Mouse (Mus musculus) myocyte (in vitro differentiated cells): ENCODE results near the gene Lrrc20. TPM values are rescaled to one million over a fixed set of nuclear protein-coding genes. Genes with fewer than 3 reads are reported as not detected.

Source experiments
- H3K27me3 ChIP-seq: one replicate; pipeline ENCODE4 v1.6.1; 2011; ENCODE audit not compliant: control insufficient read depth, insufficient read depth, insufficient read length
- H3K36me3 ChIP-seq: one replicate; pipeline ENCODE4 v1.6.1; 2011; ENCODE audit not compliant: control insufficient read depth, insufficient read depth
- H3K4me2 ChIP-seq: one replicate; pipeline ENCODE4 v1.6.1; 2011; ENCODE audit warnings: low read depth, control low read depth
- H3K4me3 ChIP-seq: one replicate; pipeline ENCODE4 v1.5.1; 2011; ENCODE audit warnings: mild to moderate bottlenecking, control low read depth, moderate library complexity
- H3K79me2 ChIP-seq: one replicate; pipeline ENCODE4 v1.6.1; 2011; ENCODE audit not compliant: control insufficient read depth, insufficient read depth
- H3ac ChIP-seq: one replicate; pipeline ENCODE4 v1.6.1; 2011; ENCODE audit not compliant: control insufficient read depth, insufficient read length
- CEBPB ChIP-seq: IDR thresholded peaks from 2 replicates; pipeline ENCODE4 v1.6.1; 2011; ENCODE audit warnings: mild to moderate bottlenecking, moderate library complexity; ENCODE audit not compliant: poor library complexity, insufficient read depth, severe bottlenecking
- E2F4 ChIP-seq: IDR thresholded peaks from one replicate; pipeline ENCODE4 v1.6.1; 2011; ENCODE audit warnings: mild to moderate bottlenecking, control low read depth, moderate library complexity; ENCODE audit not compliant: insufficient read depth
- MAX ChIP-seq: IDR thresholded peaks from one replicate; pipeline ENCODE4 v1.6.1; 2011; ENCODE audit warnings: low read depth, mild to moderate bottlenecking, control low read depth
- MYOD1 ChIP-seq, 3 experiments: IDR thresholded peaks; one replicate each; pipeline ENCODE4 v1.6.1; 2011; ENCODE audit warnings: control low read depth in 2 of 3, low read depth in 2 of 3, mild to moderate bottlenecking in 2 of 3, moderate library complexity in 1 of 3; ENCODE audit not compliant: insufficient read length in 2 of 3, control insufficient read depth in 1 of 3
- MYOG ChIP-seq, 3 experiments: IDR thresholded peaks; one replicate each; pipeline ENCODE4 v1.6.1; 2011; ENCODE audit warnings: control low read depth in 2 of 3, low read depth in 2 of 3, mild to moderate bottlenecking in 2 of 3; ENCODE audit not compliant: insufficient read length in 2 of 3, control insufficient read depth in 1 of 3, insufficient read depth in 1 of 3
- POLR2A ChIP-seq: IDR thresholded peaks from one replicate; pipeline ENCODE4 v1.6.1; 2011; ENCODE audit warnings: low read depth, mild to moderate bottlenecking, control low read depth, moderate library complexity; ENCODE audit not compliant: insufficient read length
- POLR2AphosphoS2 ChIP-seq: IDR thresholded peaks from one replicate; pipeline ENCODE4 v1.6.1; 2011; ENCODE audit warnings: low read depth, control low read depth; ENCODE audit not compliant: insufficient read length
- REST ChIP-seq: IDR thresholded peaks from one replicate; pipeline ENCODE4 v1.6.1; 2011; ENCODE audit warnings: mild to moderate bottlenecking, control low read depth, moderate library complexity; ENCODE audit not compliant: insufficient read depth, insufficient read length
- SRF ChIP-seq: IDR thresholded peaks from one replicate; pipeline ENCODE4 v1.6.1; 2011; ENCODE audit warnings: low read depth; ENCODE audit not compliant: control insufficient read depth, insufficient read length
- TCF12 ChIP-seq: IDR thresholded peaks from one replicate; pipeline ENCODE4 v1.6.1; 2011; ENCODE audit warnings: mild to moderate bottlenecking, control low read depth; ENCODE audit not compliant: poor library complexity, insufficient read depth, severe bottlenecking
- TCF3 ChIP-seq: IDR thresholded peaks from one replicate; pipeline ENCODE4 v1.6.1; 2011; ENCODE audit warnings: low read depth, control low read depth; ENCODE audit not compliant: insufficient read length
- USF1 ChIP-seq: IDR thresholded peaks from one replicate; pipeline ENCODE4 v1.6.1; 2011; ENCODE audit warnings: low read depth, mild to moderate bottlenecking, control low read depth, moderate library complexity
- polyA plus RNA-seq: library from polyadenylated mRNA; unstranded; fragments of >200 nt; fragmentation: generic; extraction: Trizol; gene quantifications from one replicate; pipeline ENCODE4 v1.2.1, GENCODE M21; 2012; ENCODE audit warnings: missing spikeins

Lrrc20 gene
- polyA plus RNA-seq, 1 experiment: 20.4 TPM

GRCm38 (mm10) chr10:61627195-61627937, 151.8 kb downstream of the Lrrc20 start:
- Histone ChIP-seq H3ac (no peak overlapping the region), H3K79me2 (no peaks in the 10 kb centered on the region), H3K27me3 (peaks cover 5% of the 10 kb centered on the region), H3K4me3 (no peak overlapping the region), H3K4me2 (no peak overlapping the region), H3K36me3 (no peaks in the 10 kb centered on the region)
- no peak for TF ChIP-seq USF1
- no peak for TF ChIP-seq TCF3
- no peak for TF ChIP-seq MYOD1 (IDR thresholded peaks at IDR 0.05; ENCODE audit: control insufficient read depth in 1 of 3, insufficient read length in 2 of 3, low read depth in 2 of 3)
- TF ChIP-seq MAX: no peak
- TF ChIP-seq REST: no peak
- TF ChIP-seq CEBPB: no peak
- no peak for TF ChIP-seq MYOG (IDR thresholded peaks at IDR 0.05; ENCODE audit: control insufficient read depth in 1 of 3, insufficient read depth in 1 of 3, insufficient read length in 2 of 3, low read depth in 2 of 3)
- TF ChIP-seq E2F4: no peak
- TF ChIP-seq SRF: no peak
- TF ChIP-seq POLR2A: no peak
- no peak for TF ChIP-seq POLR2AphosphoS2
- no peak for TF ChIP-seq TCF12

- Histone ChIP-seq H3ac (no peak overlapping the region), H3K36me3 (no peaks in the 10 kb centered on the region), H3K79me2 (no peaks in the 10 kb centered on the region), H3K27me3 (peaks cover 5% of the 10 kb centered on the region), H3K4me3 (no peak overlapping the region), H3K4me2 (no peak overlapping the region)
- no peak for TF ChIP-seq MYOG (IDR thresholded peaks at IDR 0.05; ENCODE audit: control insufficient read depth in 1 of 3, insufficient read depth in 1 of 3, insufficient read length in 2 of 3, low read depth in 2 of 3)
- TF ChIP-seq CEBPB: no peak
- no peak for TF ChIP-seq POLR2A
- no peak for TF ChIP-seq MAX
- no peak for TF ChIP-seq MYOD1 (IDR thresholded peaks at IDR 0.05; ENCODE audit: control insufficient read depth in 1 of 3, insufficient read length in 2 of 3, low read depth in 2 of 3)
- TF ChIP-seq USF1: no peak
- TF ChIP-seq SRF: no peak
- TF ChIP-seq TCF12: no peak
- TF ChIP-seq E2F4: no peak
- TF ChIP-seq TCF3: no peak
- TF ChIP-seq REST: no peak
- TF ChIP-seq POLR2AphosphoS2: no peak
Observed at GRCm38 (mm10) chr10:61627938-61628250, 152.3 kb downstream of the Lrrc20 start.

Other genes starting within 250 kb of the Lrrc20 start
- gene Adamts14, start 202.4 kb upstream of the Lrrc20 start, polyA plus RNA-seq: 31.0 TPM
- gene Prf1, start 178.0 kb upstream of the Lrrc20 start, polyA plus RNA-seq: 0.01 TPM
- gene Pald1, start 92.3 kb upstream of the Lrrc20 start, polyA plus RNA-seq: 14.0 TPM
- 0.01 TPM for gene Nodal, start 57.8 kb upstream of the Lrrc20 start, polyA plus RNA-seq
- 44.4 TPM for gene Eif4ebp2, start 23.1 kb upstream of the Lrrc20 start, polyA plus RNA-seq
- 0.01 TPM for gene Npffr1, start 119.7 kb downstream of the Lrrc20 start, polyA plus RNA-seq
- gene Ppa1, start 172.8 kb downstream of the Lrrc20 start, polyA plus RNA-seq: 93.2 TPM
- 142 TPM for gene Sar1a, start 204.5 kb downstream of the Lrrc20 start, polyA plus RNA-seq
- 25.3 TPM for gene Tysnd1, start 219.7 kb downstream of the Lrrc20 start, polyA plus RNA-seq
- 20.2 TPM for gene Aifm2, start 239.5 kb downstream of the Lrrc20 start, polyA plus RNA-seq